Mouse (Mus musculus): ENCODE results near the gene Map3k6.

DNA sequence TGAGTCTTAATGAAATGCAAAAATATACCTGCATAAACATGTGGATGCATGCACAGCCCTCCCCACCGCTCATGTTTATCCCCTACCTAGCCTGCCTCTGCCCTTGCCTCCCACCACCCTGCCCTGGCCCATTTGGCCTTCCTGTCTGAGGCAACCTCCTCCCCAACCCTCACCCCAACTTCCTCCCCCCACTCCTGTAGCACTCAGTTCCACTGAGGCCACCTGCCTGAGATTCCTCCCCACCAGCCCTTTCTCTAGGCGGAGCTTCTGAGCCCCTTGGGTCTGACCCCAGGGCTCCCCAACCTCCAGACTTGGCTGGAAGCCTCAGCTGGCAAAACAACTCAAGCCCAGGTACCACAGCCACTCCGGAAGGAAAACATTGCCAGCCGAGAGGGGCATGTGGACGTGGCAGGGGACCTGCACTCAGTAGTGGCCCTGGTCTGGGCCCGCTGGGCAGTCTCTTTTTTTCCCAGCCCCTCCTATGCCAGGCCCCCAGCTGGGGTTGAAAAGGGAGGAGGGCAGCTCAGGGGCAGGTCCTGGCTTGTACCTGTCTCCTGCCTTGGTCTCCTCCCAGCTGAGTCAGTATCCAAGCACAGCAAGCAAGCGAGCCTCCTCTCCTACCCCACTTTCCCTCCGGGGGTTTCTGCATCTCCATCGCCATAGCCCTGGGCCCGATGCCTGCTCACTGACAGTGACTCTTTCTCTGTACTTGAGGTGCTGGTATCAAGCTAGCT, 21.2 kb downstream of the Map3k6 start:
- TF ChIP-seq GATA1 (IDR thresholded peaks at IDR 0.05; ENCODE audit: low read length) (no peak), TAL1 (IDR thresholded peaks at IDR 0.05; ENCODE audit: low read length) (no peak)

All from erythroblast, embryonic 14.5 days (primary cell).